Mouse (Mus musculus) lung, adult 10 weeks (tissue): Measurements from ENCODE around the gene Tas2r116. TPM values are rescaled to one million over a fixed set of nuclear protein-coding genes. Genes with fewer than 3 reads are reported as not detected.

Experiments
- polyA plus RNA-seq: library from polyadenylated mRNA; stranded (reverse); fragments of 350-450 nt; fragmentation: Illumina TruSeq; extraction: RNeasy Lipid Tissue Mini Kit (QIAGEN cat#74804); gene quantifications from one replicate; pipeline ENCODE4 v1.2.3, GENCODE M21; 2014; ENCODE audit warnings: low read depth, low replicate concordance; ENCODE audit not compliant: insufficient read depth

Tas2r116 gene
- not detected for polyA plus RNA-seq

GRCm38 (mm10) chr6:132855138-132855537 is at the start of gene Tas2r116:
TSS of gene Tas2r116 (plus strand) at chr6:132855438.

GRCm38 (mm10) chr6:132846842-132847241 is 8.4 kb upstream of the Tas2r116 start, which contains the start of gene Tas2r123:
TSS of gene Tas2r123 (plus strand) at chr6:132847142.

GRCm38 (mm10) chr6:132867708-132868107 is 12.5 kb downstream of the Tas2r116 start, which contains the start of gene Tas2r110:
TSS of gene Tas2r110 (plus strand) at chr6:132868008.

GRCm38 (mm10) chr6:132892711-132893110 is 37.5 kb downstream of the Tas2r116 start, which contains the start of gene Tas2r113:
TSS of gene Tas2r113 (plus strand) at chr6:132893011.

Other genes starting within 250 kb of the Tas2r116 start
- gene A630073D07Rik, start 203.9 kb upstream of the Tas2r116 start, polyA plus RNA-seq = not detected
- not detected for gene Tas2r120, start 198.5 kb upstream of the Tas2r116 start, polyA plus RNA-seq
- gene Tas2r121, start 154.4 kb upstream of the Tas2r116 start, polyA plus RNA-seq = not detected
- gene Tas2r122, start 143.5 kb upstream of the Tas2r116 start, polyA plus RNA-seq = not detected
- not detected for gene Tas2r115, start 117.4 kb upstream of the Tas2r116 start, polyA plus RNA-seq
- not detected for gene Tas2r124, start 100.7 kb upstream of the Tas2r116 start, polyA plus RNA-seq
- gene Tas2r102, start 93.3 kb upstream of the Tas2r116 start, polyA plus RNA-seq = not detected
- gene Tas2r136, start 77.3 kb upstream of the Tas2r116 start, polyA plus RNA-seq = not detected
- gene Tas2r117, start 52.6 kb upstream of the Tas2r116 start, polyA plus RNA-seq = not detected
- not detected for gene Tas2r123, start 8.3 kb upstream of the Tas2r116 start, polyA plus RNA-seq
- gene Tas2r110, start 12.6 kb downstream of the Tas2r116 start, polyA plus RNA-seq = not detected
- gene Tas2r113, start 37.6 kb downstream of the Tas2r116 start, polyA plus RNA-seq = not detected
- gene Tas2r125, start 54.2 kb downstream of the Tas2r116 start, polyA plus RNA-seq = not detected
- gene Tas2r129, start 95.7 kb downstream of the Tas2r116 start, polyA plus RNA-seq = not detected
- not detected for gene Tas2r131, start 102.5 kb downstream of the Tas2r116 start, polyA plus RNA-seq
- gene Tas2r109, start 125.5 kb downstream of the Tas2r116 start, polyA plus RNA-seq = not detected
- not detected for gene Tas2r103, start 181.7 kb downstream of the Tas2r116 start, polyA plus RNA-seq
- not detected for gene Tas2r140, start 200.4 kb downstream of the Tas2r116 start, polyA plus RNA-seq
- 45.0 TPM for gene Smim10l1, start 249.5 kb downstream of the Tas2r116 start, polyA plus RNA-seq